Mouse (Mus musculus) bone marrow, adult 2 months (tissue): ENCODE data around the gene Rps6kl1.

Experiments
- CTCF ChIP-seq: fragments of 200-500 bp; IDR thresholded peaks from 2 replicates; pipeline ENCODE4 v1.5.1; 2011; ENCODE audit warnings: low read length, control low read depth; ENCODE audit not compliant: control insufficient read depth, insufficient read depth
- POLR2A ChIP-seq: fragments of 200-500 bp; IDR thresholded peaks from 2 replicates; pipeline ENCODE4 v1.6.1; 2011; ENCODE audit warnings: low read depth, mild to moderate bottlenecking, control low read depth, low read length, borderline replicate concordance; ENCODE audit not compliant: control insufficient read depth

GRCm38 (mm10) chr12:85091190-85091589 lies 59.9 kb downstream of the Rps6kl1 start:
- TF ChIP-seq POLR2A, result no peak
- TF ChIP-seq CTCF, result no peak
